Mouse (Mus musculus) monocyte, adult 59 days (primary cell): ENCODE measurements around the gene Foxn4. TPM values are rescaled to one million over a fixed set of nuclear protein-coding genes. Genes with fewer than 3 reads are reported as not detected.

ENCODE experiments used
- total RNA-seq, 2 experiments: library from RNA; stranded (reverse); gene quantifications; one replicate each; pipeline ENCODE4 v1.2.4; 2023

Foxn4 gene
- not detected for total RNA-seq

GRCm38 (mm10) chr5:114273693-114274402 lies at the start of gene Foxn4:
Gene Foxn4, minus strand, starts transcription at chr5:114273807.

GRCm38 (mm10) chr5:114288874-114289273 lies 15.3 kb upstream of the Foxn4 start, which contains the start of gene Myo1h:
Gene Myo1h, plus strand, starts transcription at chr5:114289166.

Other genes with a start within 250 kb of the Foxn4 start
- 10 to 100 TPM in 1 of 2 experiments, 1 to 10 TPM in 1; 8.4 to 13.1 TPM for gene Usp30, start 208.3 kb downstream of the Foxn4 start, total RNA-seq
- not detected for gene Svop, start 182.2 kb downstream of the Foxn4 start, total RNA-seq
- 1 to 10 TPM; 2.4 to 2.9 TPM for gene Alkbh2, start 145.6 kb downstream of the Foxn4 start, total RNA-seq
- 1 to 10 TPM; 1.9 to 4.5 TPM for gene Ung, start 143.4 kb downstream of the Foxn4 start, total RNA-seq
- gene Acacb, start 127.3 kb downstream of the Foxn4 start, total RNA-seq = under 1 TPM; 0.18 to 0.21 TPM
- gene Myo1h, start 15.4 kb upstream of the Foxn4 start, total RNA-seq = 1 to 10 TPM; 6.7 to 8.6 TPM
- gene Kctd10, start 106.7 kb upstream of the Foxn4 start, total RNA-seq = 10 to 100 TPM; 73.3 to 77.8 TPM
- gene Ube3b, start 106.8 kb upstream of the Foxn4 start, total RNA-seq = 10 to 100 TPM; 59.0 to 63.4 TPM
- gene Mmab, start 170.3 kb upstream of the Foxn4 start, total RNA-seq = 1 to 10 TPM; 4.2 to 4.9 TPM
- 1 to 10 TPM; 7.8 to 8.0 TPM for gene Mvk, start 170.5 kb upstream of the Foxn4 start, total RNA-seq